Mouse (Mus musculus): ENCODE data around the gene Fgf2.
A peak's percentile ranks its signal among the peaks of the same experiment; 100 is the strongest.

The Fgf2 gene

GRCm38 (mm10) chr3:37348221-37349165 is at the start of gene Fgf2:
Gene Fgf2, plus strand, starts transcription at chr3:37348346.
- peak; percentile 31 for DNase-seq (ENCODE audit: low read depth, low spot score)

GRCm38 (mm10) chr3:37299470-37299869 is 48.7 kb upstream of the Fgf2 start:
- no peak for DNase-seq (ENCODE audit: low read depth, low spot score)

GRCm38 (mm10) chr3:37302685-37303084 is 45.5 kb upstream of the Fgf2 start:
- DNase-seq (ENCODE audit: low read depth, low spot score): no peak

- DNase-seq (ENCODE audit: low read depth, low spot score): no peak
Measured at GRCm38 (mm10) chr3:37303392-37304139, 44.6 kb upstream of the Fgf2 start.

GRCm38 (mm10) chr3:37311897-37312369 is 36.2 kb upstream of the Fgf2 start:
- no peak for DNase-seq (ENCODE audit: low read depth, low spot score)

- peak; percentile 95 for DNase-seq (ENCODE audit: low read depth, low spot score)
Measured at GRCm38 (mm10) chr3:37312370-37312941, 35.7 kb upstream of the Fgf2 start, which contains the start of the genes Bbs12 and Cetn4. Gene Bbs12, plus strand, starts transcription at chr3:37312554. Gene Cetn4, minus strand, starts transcription at chr3:37312708.

- DNase-seq (ENCODE audit: low read depth, low spot score): peak; percentile 81
Measured at GRCm38 (mm10) chr3:37313371-37313770, 34.8 kb upstream of the Fgf2 start.

GRCm38 (mm10) chr3:37316233-37316632 is 31.9 kb upstream of the Fgf2 start:
- DNase-seq (ENCODE audit: low read depth, low spot score): no peak

- no peak for DNase-seq (ENCODE audit: low read depth, low spot score)
Measured at GRCm38 (mm10) chr3:37324310-37324709, 23.8 kb upstream of the Fgf2 start.

- no peak for DNase-seq (ENCODE audit: low read depth, low spot score)
Measured at GRCm38 (mm10) chr3:37325317-37326112, 22.6 kb upstream of the Fgf2 start.

- no peak for DNase-seq (ENCODE audit: low read depth, low spot score)
Measured at GRCm38 (mm10) chr3:37326627-37327026, 21.5 kb upstream of the Fgf2 start.

GRCm38 (mm10) chr3:37328489-37328888 is 19.7 kb upstream of the Fgf2 start:
- no peak for DNase-seq (ENCODE audit: low read depth, low spot score)

- DNase-seq (ENCODE audit: low read depth, low spot score): no peak
Measured at GRCm38 (mm10) chr3:37329963-37330362, 18.2 kb upstream of the Fgf2 start.

- no peak for DNase-seq (ENCODE audit: low read depth, low spot score)
Measured at GRCm38 (mm10) chr3:37331999-37332449, 16.1 kb upstream of the Fgf2 start.

- no peak for DNase-seq (ENCODE audit: low read depth, low spot score)
Measured at GRCm38 (mm10) chr3:37334053-37334452, 14.1 kb upstream of the Fgf2 start.

- DNase-seq (ENCODE audit: low read depth, low spot score): no peak
Measured at GRCm38 (mm10) chr3:37341110-37341509, 7.0 kb upstream of the Fgf2 start.

- DNase-seq (ENCODE audit: low read depth, low spot score): no peak
Measured at GRCm38 (mm10) chr3:37342811-37343210, 5.3 kb upstream of the Fgf2 start.

GRCm38 (mm10) chr3:37347671-37348070 is 475 bp upstream of the Fgf2 start:
- DNase-seq (ENCODE audit: low read depth, low spot score): no peak

- no peak for DNase-seq (ENCODE audit: low read depth, low spot score)
Measured at GRCm38 (mm10) chr3:37349166-37349548, 1.0 kb downstream of the Fgf2 start.

- DNase-seq (ENCODE audit: low read depth, low spot score): no peak
Measured at GRCm38 (mm10) chr3:37350386-37350785, 2.2 kb downstream of the Fgf2 start.

- DNase-seq (ENCODE audit: low read depth, low spot score): no peak
Measured at GRCm38 (mm10) chr3:37353951-37354481, 5.9 kb downstream of the Fgf2 start.
